Mouse (Mus musculus) layer of hippocampus, adult 2 months (tissue): ENCODE measurements around the gene Mpig6b. TPM values are rescaled to one million over a fixed set of nuclear protein-coding genes. Genes with fewer than 3 reads are reported as not detected.
A peak's percentile ranks its signal among the peaks of the same experiment; 100 is the strongest.
"Not testable (repeated sequence)": the region's sequence is repeated elsewhere in the genome, so short reads cannot be mapped to it uniquely, and the experiment has no call there.

ENCODE experiments used
- DNase-seq, 2 experiments: peaks; one replicate each; pipeline ENCODE4 v3.0.0; 2022; ENCODE audit warnings: low spot score in 2 of 2
- H3K27ac ChIP-seq: fragments of 200-600 bp; 2 replicates; pipeline ENCODE4 v1.8.1; 2022
- H3K4me3 ChIP-seq: fragments of 200-600 bp; 2 replicates; pipeline ENCODE4 v1.8.1; 2022; ENCODE audit warnings: mild to moderate bottlenecking
- CTCF ChIP-seq: fragments of 200-600 bp; conservative IDR thresholded peaks from 2 replicates; pipeline ENCODE4 v1.8.1; 2022; ENCODE audit warnings: antibody characterized with exemption, mild to moderate bottlenecking, moderate library complexity
- total RNA-seq, 2 experiments: library from RNA; stranded (reverse); gene quantifications; 2 replicates each; pipeline ENCODE4 v1.2.3; 2021

Mpig6b gene
- total RNA-seq, 2 experiments from 2014 or later = not detected

GRCm38 (mm10) chr17:35049561-35050016 is 16.4 kb downstream of the Mpig6b start, which contains the start of gene Clic1:
Gene Clic1 (plus strand): TSS chr17:35049966.
- TF ChIP-seq CTCF = peak; percentile 33
- Histone ChIP-seq H3K27ac (peak within 1 kb of the TSS; percentile 87), H3K4me3 (peak within 1 kb of the TSS; percentile 53)
- DNase-seq = no peak

- no peak for DNase-seq
- H3K4me3 ChIP-seq = no peak overlapping the region
- TF ChIP-seq CTCF = no peak
- no peak overlapping the region for H3K27ac ChIP-seq
Observed at GRCm38 (mm10) chr17:35048932-35049440, 17.0 kb downstream of the Mpig6b start.

- TF ChIP-seq CTCF = no peak
- no peak overlapping the region for H3K4me3 ChIP-seq
- DNase-seq = no peak
- H3K27ac ChIP-seq = peak overlapping the region; percentile 53
Observed at GRCm38 (mm10) chr17:35048149-35048931, 17.6 kb downstream of the Mpig6b start.

- no peak for DNase-seq
- TF ChIP-seq CTCF = no peak
- Histone ChIP-seq H3K27ac (peak overlapping the region; percentile 53), H3K4me3 (no peak overlapping the region)
Observed at GRCm38 (mm10) chr17:35047688-35048087, 18.3 kb downstream of the Mpig6b start.

- Histone ChIP-seq H3K4me3 (peak within 1 kb of the TSS; percentile 54), H3K27ac (peak within 1 kb of the TSS; percentile 53; the same call in 1 of the 2 replicates)
- peak; percentile 19; the same call in 1 of the 2 replicates for TF ChIP-seq CTCF
- DNase-seq = peak; percentile 88 to 94
Observed at GRCm38 (mm10) chr17:35046681-35047455, 19.1 kb downstream of the Mpig6b start, which contains the start of gene Msh5. Gene Msh5 (minus strand): TSS chr17:35046745.

- TF ChIP-seq CTCF = no peak
- Histone ChIP-seq H3K4me3 (peak overlapping the region; percentile 54), H3K27ac (0 out of 2 replicates have a peak overlapping the region, but pooled peaks have one; percentile 53)
- no peak for DNase-seq
Observed at GRCm38 (mm10) chr17:35045807-35046680, 19.9 kb downstream of the Mpig6b start.

- H3K4me3 ChIP-seq = no peak overlapping the region
- no peak for TF ChIP-seq CTCF
- no peak for DNase-seq
Observed at GRCm38 (mm10) chr17:35044904-35045806, 20.8 kb downstream of the Mpig6b start.

GRCm38 (mm10) chr17:35043794-35044193 is 22.2 kb downstream of the Mpig6b start:
- no peak overlapping the region for H3K27ac ChIP-seq
- TF ChIP-seq CTCF = no peak
- no peak for DNase-seq
- no peak overlapping the region for H3K4me3 ChIP-seq

More at GRCm38 (mm10) chr17:35044904-35045806, 20.8 kb downstream of the Mpig6b start:
- no peak overlapping the region for H3K27ac ChIP-seq

- no peak for TF ChIP-seq CTCF
- DNase-seq = peak in 1 of 2 experiments; percentile 73
- Histone ChIP-seq H3K27ac (peak overlapping the region; percentile 72; the same call in 1 of the 2 replicates), H3K4me3 (no peak overlapping the region)
Observed at GRCm38 (mm10) chr17:35039121-35039873, 26.7 kb downstream of the Mpig6b start.

GRCm38 (mm10) chr17:35034896-35035295 is 31.1 kb downstream of the Mpig6b start:
- no peak overlapping the region for H3K4me3 ChIP-seq
- H3K27ac ChIP-seq = no peak overlapping the region
- TF ChIP-seq CTCF = no peak
- DNase-seq = no peak

GRCm38 (mm10) chr17:35033703-35034102 is 32.3 kb downstream of the Mpig6b start:
- not testable (repeated sequence) for H3K27ac ChIP-seq, H3K4me3 ChIP-seq, DNase-seq
